Mouse (Mus musculus): Measurements from ENCODE around the gene Gpha2. TPM values are rescaled to one million over a fixed set of nuclear protein-coding genes. Genes with fewer than 3 reads are reported as not detected.

The Gpha2 gene
- 0.97 and 2.1 TPM in 2 replicates for polyA plus RNA-seq (2016; fragmentation: Nextera tagmentation; extraction: Ambion mirVana)

- 2% methylated on average over 2 of the region's 2 CpGs for WGBS
- H3K9me3 ChIP-seq (replicated peaks), result no peaks in the 10 kb centered on the region
- no peak within 1 kb of the TSS for H3K4me3 ChIP-seq
- H3K36me3 ChIP-seq, result peaks cover 37% of the 10 kb centered on the region
- no peaks in the 10 kb centered on the region for H3K27me3 ChIP-seq (ENCODE audit: low read depth, poor library complexity, severe bottlenecking)
- peak; percentile 63 for DNase-seq (ENCODE audit: low spot score)
- peaks cover 23% of the 10 kb centered on the region for H3K4me1 ChIP-seq
- peak within 1 kb of the TSS; percentile 12; the same call in 1 of the 2 replicates for H3K27ac ChIP-seq
Observed at GRCm38 (mm10) chr19:6226135-6226534, at the start of gene Gpha2. Gpha2 (plus strand) TSS chr19:6226380.

- Histone ChIP-seq H3K27ac (no peak overlapping the region), H3K36me3 (no peaks in the 10 kb centered on the region), H3K4me1 (peaks cover 4% of the 10 kb centered on the region; the same call in 1 of the 2 replicates), H3K4me3 (no peak overlapping the region), H3K9me3 (replicated peaks) (no peaks in the 10 kb centered on the region), H3K27me3 (ENCODE audit: low read depth, poor library complexity, severe bottlenecking) (no peaks in the 10 kb centered on the region)
- 94% methylated on average over 6 of the region's 6 CpGs for WGBS
- no peak for DNase-seq (ENCODE audit: low spot score)
Observed at GRCm38 (mm10) chr19:6178775-6179174, 47.4 kb upstream of the Gpha2 start.

GRCm38 (mm10) chr19:6181629-6182028 is 44.6 kb upstream of the Gpha2 start:
- Histone ChIP-seq H3K27ac (no peak overlapping the region), H3K4me3 (no peak overlapping the region), H3K27me3 (ENCODE audit: low read depth, poor library complexity, severe bottlenecking) (no peaks in the 10 kb centered on the region), H3K4me1 (peaks cover 4% of the 10 kb centered on the region; the same call in 1 of the 2 replicates), H3K9me3 (replicated peaks) (no peaks in the 10 kb centered on the region), H3K36me3 (no peaks in the 10 kb centered on the region)
- DNase-seq (ENCODE audit: low spot score), result peak; percentile 59
- 21% methylated on average over 5 of the region's 5 CpGs for WGBS

GRCm38 (mm10) chr19:6182534-6182933 is 43.6 kb upstream of the Gpha2 start:
- Histone ChIP-seq H3K36me3 (no peaks in the 10 kb centered on the region), H3K4me3 (no peak overlapping the region), H3K27ac (no peak overlapping the region), H3K4me1 (peaks cover 4% of the 10 kb centered on the region; the same call in 1 of the 2 replicates), H3K27me3 (ENCODE audit: low read depth, poor library complexity, severe bottlenecking) (no peaks in the 10 kb centered on the region), H3K9me3 (replicated peaks) (no peaks in the 10 kb centered on the region)
- DNase-seq (ENCODE audit: low spot score), result no peak
- WGBS, result 11% methylated on average over 3 of the region's 3 CpGs

- WGBS, result 84% methylated on average over 23 of the region's 23 CpGs
- H3K9me3 ChIP-seq (replicated peaks), result no peaks in the 10 kb centered on the region
- H3K27ac ChIP-seq, result no peak within 1 kb of the TSS
- DNase-seq (ENCODE audit: low spot score), result no peak
- H3K36me3 ChIP-seq, result no peaks in the 10 kb centered on the region
- peaks cover 4% of the 10 kb centered on the region; the same call in 1 of the 2 replicates for H3K4me1 ChIP-seq
- H3K4me3 ChIP-seq, result no peak within 1 kb of the TSS
- H3K27me3 ChIP-seq (ENCODE audit: low read depth, poor library complexity, severe bottlenecking), result no peaks in the 10 kb centered on the region
Observed at GRCm38 (mm10) chr19:6184131-6184530, 42.0 kb upstream of the Gpha2 start, which contains the start of gene Majin. Majin (plus strand) TSS chr19:6184388.

GRCm38 (mm10) chr19:6204265-6204664 is 21.9 kb upstream of the Gpha2 start:
- no peaks in the 10 kb centered on the region for H3K4me1 ChIP-seq
- 88% methylated on average over 2 of the region's 2 CpGs for WGBS

GRCm38 (mm10) chr19:6206716-6207115 is 19.5 kb upstream of the Gpha2 start:
- Histone ChIP-seq H3K9me3 (replicated peaks) (no peaks in the 10 kb centered on the region), H3K4me3 (no peak overlapping the region), H3K27ac (no peak overlapping the region), H3K36me3 (no peaks in the 10 kb centered on the region), H3K27me3 (ENCODE audit: low read depth, poor library complexity, severe bottlenecking) (no peaks in the 10 kb centered on the region), H3K4me1 (no peaks in the 10 kb centered on the region)
- no peak for DNase-seq (ENCODE audit: low spot score)
- WGBS, result 69% methylated on average over 5 of the region's 5 CpGs

More at GRCm38 (mm10) chr19:6204265-6204664, 21.9 kb upstream of the Gpha2 start:
- H3K9me3 ChIP-seq (replicated peaks), result no peaks in the 10 kb centered on the region
- no peak overlapping the region for H3K27ac ChIP-seq
- no peak overlapping the region for H3K4me3 ChIP-seq
- no peaks in the 10 kb centered on the region for H3K36me3 ChIP-seq
- no peaks in the 10 kb centered on the region for H3K27me3 ChIP-seq (ENCODE audit: low read depth, poor library complexity, severe bottlenecking)
- no peak for DNase-seq (ENCODE audit: low spot score)

- no peaks in the 10 kb centered on the region for H3K36me3 ChIP-seq
- no peak overlapping the region for H3K27ac ChIP-seq
- no peaks in the 10 kb centered on the region for H3K4me1 ChIP-seq
- 78% methylated on average over 6 of the region's 6 CpGs for WGBS
- no peak overlapping the region for H3K4me3 ChIP-seq
- no peaks in the 10 kb centered on the region for H3K9me3 ChIP-seq (replicated peaks)
- DNase-seq (ENCODE audit: low spot score), result no peak
- H3K27me3 ChIP-seq (ENCODE audit: low read depth, poor library complexity, severe bottlenecking), result no peaks in the 10 kb centered on the region
Observed at GRCm38 (mm10) chr19:6216046-6216705, 10.0 kb upstream of the Gpha2 start.

GRCm38 (mm10) chr19:6218606-6219005 is 7.6 kb upstream of the Gpha2 start:
- WGBS, result 82% methylated on average over 6 of the region's 6 CpGs
- Histone ChIP-seq H3K9me3 (replicated peaks) (no peaks in the 10 kb centered on the region), H3K36me3 (no peaks in the 10 kb centered on the region), H3K27me3 (ENCODE audit: low read depth, poor library complexity, severe bottlenecking) (no peaks in the 10 kb centered on the region), H3K4me3 (no peak overlapping the region), H3K27ac (no peak overlapping the region), H3K4me1 (peaks cover 4% of the 10 kb centered on the region; the same call in 1 of the 2 replicates)
- no peak for DNase-seq (ENCODE audit: low spot score)

- Histone ChIP-seq H3K4me3 (no peak overlapping the region), H3K4me1 (peaks cover 23% of the 10 kb centered on the region), H3K27ac (peak overlapping the region; percentile 8; the same call in 1 of the 2 replicates), H3K9me3 (replicated peaks) (no peaks in the 10 kb centered on the region), H3K27me3 (ENCODE audit: low read depth, poor library complexity, severe bottlenecking) (no peaks in the 10 kb centered on the region), H3K36me3 (peaks cover 42% of the 10 kb centered on the region)
- no peak for DNase-seq (ENCODE audit: low spot score)
- WGBS, result 90% methylated on average over 14 of the region's 14 CpGs
Observed at GRCm38 (mm10) chr19:6226763-6227162, 583 bp downstream of the Gpha2 start.

- H3K27ac ChIP-seq, result 0 out of 2 replicates have a peak overlapping the region, but pooled peaks have one; percentile 6
- DNase-seq (ENCODE audit: low spot score), result no peak
- no peaks in the 10 kb centered on the region for H3K9me3 ChIP-seq (replicated peaks)
- H3K4me1 ChIP-seq, result peaks cover 23% of the 10 kb centered on the region
- H3K4me3 ChIP-seq, result no peak overlapping the region
- no peaks in the 10 kb centered on the region for H3K27me3 ChIP-seq (ENCODE audit: low read depth, poor library complexity, severe bottlenecking)
- 87% methylated on average over 4 of the region's 4 CpGs for WGBS
- H3K36me3 ChIP-seq, result peaks cover 45% of the 10 kb centered on the region
Observed at GRCm38 (mm10) chr19:6227864-6228263, 1.7 kb downstream of the Gpha2 start.

GRCm38 (mm10) chr19:6230411-6230810 is 4.2 kb downstream of the Gpha2 start:
- H3K27ac ChIP-seq, result no peak overlapping the region
- WGBS, result 87% methylated on average over 4 of the region's 4 CpGs

GRCm38 (mm10) chr19:6231036-6231435 is 4.9 kb downstream of the Gpha2 start:
- DNase-seq (ENCODE audit: low spot score), result no peak
- Histone ChIP-seq H3K9me3 (replicated peaks) (no peaks in the 10 kb centered on the region), H3K36me3 (peaks cover 51% of the 10 kb centered on the region), H3K4me3 (no peak overlapping the region), H3K27me3 (ENCODE audit: low read depth, poor library complexity, severe bottlenecking) (no peaks in the 10 kb centered on the region), H3K27ac (no peak overlapping the region), H3K4me1 (peaks cover 31% of the 10 kb centered on the region)
- WGBS, result 84% methylated on average over 2 of the region's 2 CpGs

More at GRCm38 (mm10) chr19:6230411-6230810, 4.2 kb downstream of the Gpha2 start:
- Histone ChIP-seq H3K4me3 (no peak overlapping the region), H3K4me1 (peaks cover 35% of the 10 kb centered on the region), H3K9me3 (replicated peaks) (no peaks in the 10 kb centered on the region), H3K36me3 (peaks cover 51% of the 10 kb centered on the region), H3K27me3 (ENCODE audit: low read depth, poor library complexity, severe bottlenecking) (no peaks in the 10 kb centered on the region)
- no peak for DNase-seq (ENCODE audit: low spot score)

All from limb, embryonic 10.5 days (tissue).